Mouse (Mus musculus): Measurements from ENCODE around the gene Mpdu1.
"Not testable (repeated sequence)": the region's sequence is repeated elsewhere in the genome, so short reads cannot be mapped to it uniquely, and the experiment has no call there.

Gene Mpdu1

DNA sequence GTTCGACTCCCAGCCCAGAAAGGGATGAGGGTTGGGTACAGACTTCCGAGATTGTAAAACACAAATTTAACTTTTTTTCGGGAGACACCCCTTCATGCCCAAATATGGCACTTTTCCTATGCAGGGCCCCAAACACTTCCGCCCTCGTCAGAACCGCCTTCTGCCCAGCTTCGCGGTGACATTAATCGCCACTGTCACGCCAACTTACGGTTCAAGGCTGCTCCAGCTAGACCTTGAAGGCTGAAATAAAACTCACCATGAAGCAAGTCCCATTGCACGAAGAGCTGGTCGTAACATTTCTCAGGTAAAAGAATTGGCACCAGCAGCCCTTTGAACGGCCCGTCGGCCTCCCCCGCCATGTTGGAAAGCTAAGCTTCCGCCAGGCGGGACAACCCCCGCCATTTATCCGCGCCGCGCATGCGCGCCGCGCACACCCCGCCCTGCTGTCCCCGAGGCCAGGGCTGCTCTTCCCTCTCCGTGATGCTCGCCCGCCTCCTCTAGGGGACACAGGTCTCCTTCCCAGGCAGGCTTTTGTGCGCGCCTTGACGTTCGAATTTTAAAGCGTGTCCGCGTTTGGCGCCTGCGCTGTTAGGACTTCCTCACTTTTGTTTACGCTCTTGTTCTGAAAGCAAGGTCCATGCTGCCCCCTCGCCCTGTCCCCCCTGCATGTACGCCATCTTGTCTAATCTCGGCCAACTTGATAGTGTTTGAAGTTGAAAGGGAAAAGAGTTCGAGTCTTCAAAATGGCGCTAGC, at the start of gene Mpdu1:
Gene Mpdu1, minus strand, starts transcription at position 430 of the 754 bp plus-strand sequence.
- peak; percentile 98 for DNase-seq (ENCODE audit: inconsistent ontology term)

DNA sequence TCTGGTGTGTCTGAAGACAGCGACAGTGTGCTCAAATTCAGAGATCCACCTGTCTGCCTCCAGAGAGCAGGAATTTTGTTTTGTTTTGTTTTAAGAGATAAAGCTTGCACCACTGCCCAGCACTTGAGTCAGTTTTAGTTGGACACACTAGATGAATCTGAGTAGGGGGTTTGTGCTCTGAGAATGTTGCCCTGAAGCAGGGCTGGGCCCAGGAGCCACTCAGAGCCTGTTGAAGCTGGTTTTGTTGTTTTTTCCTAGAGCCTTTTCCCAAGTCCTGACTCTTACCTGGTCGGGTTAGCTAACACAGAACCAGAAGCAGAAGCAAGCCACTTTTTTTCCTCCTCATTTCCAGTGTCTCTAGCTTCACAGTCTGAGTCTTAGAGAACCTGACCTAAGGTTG, 48.6 kb upstream of the Mpdu1 start:
- DNase-seq (ENCODE audit: inconsistent ontology term), result no peak

DNA sequence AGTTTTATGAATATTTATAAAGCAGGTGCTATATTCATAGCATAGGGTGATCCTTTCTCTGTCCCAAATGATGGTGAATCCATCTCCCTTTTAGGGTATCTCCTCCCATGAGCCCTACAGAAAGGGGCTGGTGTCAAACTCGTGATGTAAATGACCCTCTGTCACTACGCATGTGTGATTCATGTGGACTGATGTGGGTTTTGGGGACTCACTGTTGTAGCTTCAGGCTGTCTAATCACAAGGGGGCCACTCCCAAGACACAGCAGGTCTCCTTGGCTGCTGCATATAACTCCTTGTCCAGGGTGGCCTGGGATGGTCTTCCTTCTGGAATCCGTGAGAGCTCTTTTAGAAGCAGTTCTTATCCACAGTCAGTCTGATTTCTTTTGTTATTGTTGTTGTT, 48.0 kb upstream of the Mpdu1 start:
- no peak for DNase-seq (ENCODE audit: inconsistent ontology term)

DNA sequence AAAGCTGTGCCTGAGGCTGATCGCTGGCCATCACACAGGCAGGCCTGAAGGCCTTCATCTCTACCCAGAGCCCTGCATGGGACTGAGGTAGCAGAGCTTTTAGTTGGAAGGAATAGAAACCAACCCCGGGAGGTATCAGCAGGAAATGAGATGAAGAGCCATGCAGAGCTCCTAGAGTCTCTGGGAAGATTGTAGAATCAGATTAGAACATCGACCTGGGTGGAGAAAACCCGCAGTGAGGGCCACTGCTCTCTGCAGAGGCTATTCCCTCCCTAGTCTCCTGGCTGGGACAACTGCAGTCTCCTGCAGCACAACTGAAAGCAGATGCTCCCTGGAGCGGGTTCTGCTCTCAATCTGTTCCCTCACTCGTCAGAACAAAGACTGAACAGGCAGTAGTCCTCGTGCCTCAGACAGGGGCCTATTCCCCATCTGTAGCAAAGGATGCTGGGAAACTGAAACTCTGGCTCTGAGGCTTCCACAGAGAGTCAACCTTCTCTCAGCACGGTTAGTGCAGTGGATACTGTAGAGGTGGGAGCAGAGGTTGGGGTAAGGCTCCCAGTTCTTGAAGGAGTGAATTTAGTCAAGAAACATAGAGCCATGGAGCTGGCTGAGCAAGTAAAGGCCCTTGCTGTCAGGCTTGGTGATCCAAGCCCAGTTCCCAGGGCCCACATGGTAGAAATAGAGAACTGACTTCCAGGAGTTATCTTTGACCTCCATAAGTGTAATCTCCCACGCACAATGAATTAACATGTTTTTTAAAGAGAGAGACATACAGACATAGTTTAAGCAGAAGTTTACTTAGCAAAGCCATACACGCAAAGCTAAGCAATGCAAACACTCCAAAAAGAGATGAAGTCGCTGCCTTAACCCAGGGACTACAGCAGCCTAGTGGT, 47.4 kb upstream of the Mpdu1 start:
- DNase-seq (ENCODE audit: inconsistent ontology term), result no peak

DNA sequence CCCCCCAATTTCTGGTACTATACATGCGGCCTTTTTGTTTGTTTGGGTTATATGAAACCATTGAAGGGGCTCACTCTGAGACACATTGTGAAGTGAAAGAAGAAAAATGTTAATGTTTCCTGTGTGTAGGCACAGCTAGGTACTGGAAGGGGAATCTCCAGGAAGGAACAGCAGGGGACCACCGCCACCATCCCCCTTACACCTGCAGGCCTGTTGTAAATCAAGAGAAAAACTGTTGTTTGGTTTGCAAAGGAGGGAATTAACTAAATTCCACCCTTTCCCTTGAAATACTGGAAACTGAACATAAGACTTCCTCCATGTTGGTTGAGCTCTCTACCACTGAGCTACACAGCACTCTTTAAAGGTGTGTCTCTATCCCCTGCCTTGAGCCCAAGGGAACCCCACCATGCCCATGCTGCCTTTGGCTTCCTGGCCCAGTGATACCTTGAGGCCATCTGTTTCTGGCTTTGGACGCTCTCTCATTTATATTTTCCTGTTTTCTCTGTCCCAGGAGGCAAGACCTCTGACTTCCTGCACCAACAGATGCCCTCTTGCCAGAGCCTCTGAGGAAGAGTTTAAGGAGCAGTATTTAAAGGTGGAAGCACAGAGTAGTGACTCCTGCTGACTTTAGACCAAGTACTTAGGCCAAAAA, 46.3 kb upstream of the Mpdu1 start:
- no peak for DNase-seq (ENCODE audit: inconsistent ontology term)

DNA sequence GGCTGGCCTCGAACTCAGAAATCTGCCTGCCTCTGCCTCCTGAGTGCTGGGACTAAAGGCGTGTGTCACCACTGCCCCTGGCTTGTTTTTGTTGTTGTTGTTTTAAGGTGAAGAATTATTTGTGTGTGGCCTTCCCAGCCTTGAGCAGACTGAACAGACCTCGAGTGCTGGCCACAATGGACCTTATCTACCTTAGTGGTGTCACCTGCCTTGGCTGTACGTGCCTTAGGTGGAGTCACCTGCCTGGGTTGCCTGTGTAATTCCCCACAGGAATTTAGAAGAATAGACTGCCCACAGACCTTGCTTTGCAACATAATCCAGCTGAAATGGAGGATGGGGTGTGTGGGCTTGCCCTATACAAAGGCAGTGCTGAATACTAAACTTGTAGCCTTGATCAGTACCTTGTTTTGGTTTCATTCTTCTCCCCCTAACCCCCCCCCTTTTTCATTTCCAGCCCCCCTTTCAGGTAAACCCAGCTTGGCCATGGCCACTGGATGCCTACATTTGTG, 45.5 kb upstream of the Mpdu1 start:
- no peak for DNase-seq (ENCODE audit: inconsistent ontology term)

DNA sequence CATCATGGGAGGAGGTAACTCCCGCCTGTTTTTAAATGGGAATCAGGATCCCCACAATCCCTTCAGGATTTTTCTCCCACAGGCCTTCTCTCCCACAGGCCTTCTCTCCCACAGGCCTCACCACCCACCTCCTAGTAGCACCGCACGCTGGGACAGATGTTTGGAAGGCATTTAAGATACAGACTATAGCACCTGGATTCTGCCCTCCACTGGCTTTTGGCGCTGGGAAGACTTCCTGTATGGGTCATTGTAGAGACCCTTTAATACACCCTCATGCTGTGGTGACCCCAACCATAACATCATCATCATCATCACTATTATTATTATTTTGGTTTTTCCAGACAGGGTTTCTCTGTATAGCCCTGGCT, 45.0 kb upstream of the Mpdu1 start:
- DNase-seq (ENCODE audit: inconsistent ontology term), result no peak

DNA sequence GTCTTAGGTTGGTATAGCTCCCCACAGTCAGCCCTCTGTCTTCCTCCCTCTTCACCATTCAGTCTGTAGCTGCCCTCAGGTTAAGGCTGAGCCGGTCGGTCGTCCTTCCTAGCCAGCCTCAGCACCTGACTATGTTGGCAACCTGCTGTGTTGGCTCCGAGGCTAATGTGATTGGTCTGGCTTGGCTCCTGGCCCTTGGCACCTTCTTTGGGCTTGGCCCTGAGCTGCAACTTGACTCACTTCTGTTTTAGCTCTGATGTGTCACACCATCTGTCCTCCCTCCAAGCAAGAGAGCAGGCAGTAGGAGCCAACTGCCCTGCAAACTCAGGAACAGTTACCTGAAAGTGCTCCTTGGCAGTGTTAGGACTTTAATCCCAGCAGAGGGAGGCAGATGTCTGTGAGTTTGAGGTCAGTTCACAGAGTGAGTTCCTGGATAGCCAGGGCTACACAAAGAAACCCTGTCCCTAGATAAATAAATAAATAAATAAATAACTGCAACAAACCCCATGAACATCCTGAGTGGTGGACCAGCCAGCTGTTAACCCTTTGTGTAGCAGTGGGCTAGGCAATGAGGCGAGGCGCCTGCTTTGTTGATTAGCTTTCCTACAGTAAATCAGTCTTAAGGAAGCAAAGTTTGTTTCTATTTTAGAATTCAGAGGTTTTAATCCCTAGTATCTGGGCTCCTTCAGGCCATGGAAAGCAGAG, 44.5 kb upstream of the Mpdu1 start:
- DNase-seq (ENCODE audit: inconsistent ontology term), result peak; percentile 87

DNA sequence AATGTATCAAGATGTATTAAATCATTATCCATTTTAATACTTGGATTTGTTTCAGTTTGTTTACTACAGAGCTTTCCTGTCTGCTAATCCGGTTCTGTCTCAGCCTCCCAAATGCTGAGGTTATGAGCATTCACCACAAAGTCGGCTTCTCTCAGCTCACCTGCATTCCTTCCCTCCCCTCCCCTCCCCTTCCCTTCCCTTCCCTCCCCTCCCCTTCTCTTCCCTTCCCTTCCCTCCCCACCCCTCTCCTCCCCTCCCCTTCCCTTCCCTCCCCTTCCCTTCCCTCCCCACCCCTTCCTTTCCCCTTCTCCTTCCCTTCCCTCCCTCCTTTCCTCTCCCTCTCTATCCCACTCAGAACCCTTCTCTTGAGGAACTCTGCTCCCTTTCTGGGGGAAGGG, 42.2 kb upstream of the Mpdu1 start:
- no peak for DNase-seq (ENCODE audit: inconsistent ontology term)

DNA sequence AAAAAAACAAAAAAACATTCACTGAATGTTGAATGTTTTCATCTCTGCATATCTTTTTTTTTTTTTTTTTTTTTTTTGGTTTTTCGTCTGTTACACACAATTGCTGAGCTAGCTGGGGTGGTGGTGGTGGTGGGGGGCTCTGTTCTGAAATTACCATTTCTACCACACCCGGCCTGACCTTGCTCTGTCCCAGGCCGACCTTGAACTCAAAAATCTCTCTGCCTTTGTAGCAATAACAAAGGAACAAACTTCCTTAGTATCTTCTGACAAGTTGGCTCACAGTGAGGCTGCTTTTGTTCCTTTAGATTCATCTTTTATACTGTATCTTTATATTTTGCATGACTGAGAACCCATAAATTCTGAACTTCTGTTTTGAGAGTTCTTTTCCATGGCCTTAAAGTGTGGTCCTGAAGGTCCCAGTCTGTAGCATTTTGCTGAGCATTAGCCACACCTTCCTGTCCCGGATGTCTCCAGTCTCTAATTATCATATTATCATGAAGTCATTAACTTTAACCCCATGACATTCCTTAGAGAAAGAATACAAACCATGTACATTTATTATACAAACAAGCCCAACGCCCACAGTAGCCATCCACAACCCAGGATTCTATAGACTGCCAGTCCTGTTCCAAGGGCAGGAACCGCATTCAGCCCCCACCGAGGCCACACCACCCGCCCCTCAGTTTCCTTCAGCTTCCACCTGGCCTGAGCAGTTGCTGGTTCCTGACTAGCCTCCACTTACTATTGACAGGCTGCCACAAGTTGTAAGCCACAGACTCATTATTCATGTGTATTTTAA, 41.6 kb upstream of the Mpdu1 start:
- DNase-seq (ENCODE audit: inconsistent ontology term), result no peak

DNA sequence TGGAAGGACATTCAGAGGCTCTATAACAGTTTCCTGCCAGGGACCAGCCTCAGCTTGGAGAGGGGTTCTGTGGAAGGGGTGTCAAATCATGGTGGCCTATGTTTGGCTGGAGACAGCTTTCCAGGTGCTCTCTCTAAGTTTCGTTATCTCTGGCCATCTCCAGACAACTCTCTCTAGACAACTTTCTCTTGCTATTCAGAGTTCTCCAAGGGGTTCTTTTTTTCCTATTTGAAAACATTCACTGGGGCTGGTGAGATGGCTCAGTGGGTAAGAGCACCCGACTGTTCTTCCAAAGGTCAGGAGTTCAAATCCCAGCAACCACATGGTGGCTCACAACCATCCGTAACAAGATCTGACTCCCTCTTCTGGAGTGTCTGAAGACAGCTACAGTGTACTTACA, 40.9 kb upstream of the Mpdu1 start:
- DNase-seq (ENCODE audit: inconsistent ontology term), result not testable (repeated sequence)

DNA sequence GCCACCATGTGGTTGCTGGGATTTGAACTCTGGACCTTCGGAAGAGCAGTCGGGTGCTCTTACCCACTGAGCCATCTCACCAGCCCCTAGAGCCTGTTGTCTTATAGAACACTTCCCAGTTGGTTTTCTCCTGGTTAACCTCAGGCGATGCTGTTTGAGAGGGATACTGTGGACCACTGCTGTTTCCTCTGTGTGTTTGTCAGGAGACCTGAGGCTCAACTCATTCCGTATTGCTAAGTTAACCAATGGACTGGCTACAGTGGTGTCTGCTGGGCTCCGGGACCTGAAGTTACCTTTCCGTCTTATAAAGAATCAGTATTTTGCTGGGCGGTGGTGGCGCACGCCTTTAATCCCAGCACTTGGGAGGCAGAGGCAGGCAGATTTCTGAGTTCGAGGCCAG, 40.4 kb upstream of the Mpdu1 start:
- DNase-seq (ENCODE audit: inconsistent ontology term), result not testable (repeated sequence)

DNA sequence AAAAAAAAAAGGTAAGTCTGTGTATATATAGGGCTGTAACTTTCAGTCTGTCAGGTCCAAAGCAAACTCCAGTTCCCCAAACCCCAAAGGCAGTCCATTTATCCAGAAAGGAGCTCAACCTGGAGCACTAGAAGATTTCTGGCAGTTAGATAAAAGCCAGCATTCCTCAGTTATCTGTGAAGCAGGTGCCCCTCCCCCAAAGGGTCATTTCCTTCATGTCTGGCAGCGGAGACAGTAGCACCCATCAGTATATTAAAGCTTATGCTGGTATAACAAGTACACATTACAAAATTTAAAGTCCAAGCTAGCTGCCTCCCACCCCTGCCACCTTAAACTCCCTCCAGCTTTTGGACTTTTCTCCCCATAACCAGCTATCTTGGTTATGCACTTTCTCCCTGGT, 37.2 kb upstream of the Mpdu1 start:
- DNase-seq (ENCODE audit: inconsistent ontology term), result no peak

DNA sequence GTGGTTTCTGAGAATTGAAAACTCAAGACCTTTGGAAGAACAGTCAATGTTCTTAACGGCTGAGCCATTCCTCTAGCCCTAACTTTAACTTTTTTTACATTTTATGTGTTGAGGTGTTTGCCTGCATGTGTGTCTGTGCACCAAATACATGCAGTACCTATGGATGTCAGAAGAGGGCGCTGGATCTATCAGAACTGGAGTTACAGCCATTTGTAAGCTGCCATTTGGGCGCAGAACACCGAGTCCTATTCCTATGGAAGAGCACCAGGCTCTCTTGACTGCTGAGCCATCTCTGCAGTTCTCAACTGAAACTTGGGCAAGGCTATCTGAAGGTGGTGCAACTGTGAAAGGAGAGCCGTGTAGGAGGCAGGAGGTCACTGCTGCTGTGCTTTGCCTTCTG, 36.1 kb upstream of the Mpdu1 start:
- DNase-seq (ENCODE audit: inconsistent ontology term), result no peak

DNA sequence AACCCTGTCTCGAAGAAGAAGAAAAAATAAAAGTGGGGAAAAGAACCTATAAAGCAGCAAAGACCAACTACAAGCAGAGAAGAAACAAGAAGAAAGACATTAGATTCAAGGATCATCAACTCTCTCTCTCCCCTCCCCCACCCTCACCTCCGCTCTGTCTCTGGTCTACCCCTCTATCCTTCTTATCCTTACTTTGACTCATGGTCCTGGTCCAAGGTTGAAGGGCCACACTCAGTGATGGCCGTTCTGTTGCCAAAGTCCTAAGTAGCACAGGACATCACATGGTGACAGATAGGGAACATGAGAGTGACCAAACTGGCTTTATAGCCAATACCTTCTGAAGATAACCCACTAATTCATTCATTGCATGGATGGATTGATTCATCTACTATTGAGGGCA, 35.0 kb upstream of the Mpdu1 start:
- no peak for DNase-seq (ENCODE audit: inconsistent ontology term)

DNA sequence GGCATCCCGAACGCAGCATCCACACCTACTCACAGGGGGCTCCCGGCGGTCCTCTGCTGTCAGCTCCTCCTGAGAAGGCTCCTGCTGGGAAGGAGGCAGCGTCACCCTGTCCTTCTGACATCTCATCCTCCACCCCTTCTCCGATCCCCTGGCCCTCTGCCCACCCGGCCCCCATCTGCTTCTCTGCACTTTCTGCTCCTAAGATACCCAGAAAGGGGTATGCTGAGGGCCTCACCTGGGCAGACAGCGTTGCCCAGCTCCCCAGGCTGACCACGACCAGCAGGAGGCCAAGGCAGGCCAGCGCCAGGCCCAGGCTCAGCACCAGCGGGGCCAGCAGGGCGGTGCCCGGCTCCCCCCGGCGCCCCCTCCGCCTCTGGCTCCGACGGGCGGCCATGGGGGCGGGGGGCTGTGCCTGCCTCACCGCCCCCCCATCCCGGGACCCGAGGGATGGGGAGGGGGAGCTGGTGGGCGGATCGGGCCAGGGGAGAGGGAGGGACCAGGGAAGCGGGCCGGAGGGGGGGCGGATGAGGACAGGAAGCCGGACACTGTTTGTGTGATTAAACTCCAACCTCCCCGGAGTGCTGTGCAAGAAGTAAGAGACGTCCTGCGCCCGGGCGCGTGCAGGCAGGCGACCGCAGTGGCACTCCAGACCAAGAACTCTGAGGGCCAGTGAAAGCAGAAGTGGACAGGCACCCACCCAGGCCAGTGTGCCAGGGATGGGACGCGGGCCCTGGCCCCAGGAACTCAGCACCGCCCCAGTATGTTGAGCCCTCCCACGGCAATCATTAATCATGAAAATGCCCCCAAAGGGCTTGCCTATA, 33.1 kb upstream of the Mpdu1 start, which contains the start of the genes Tnfsf12 and Tnfsfm13:
Gene Tnfsf12, minus strand, starts transcription at position 489 of the 821 bp plus-strand sequence.
Gene Tnfsfm13, minus strand, starts transcription at position 738 of the 821 bp plus-strand sequence.
- peak; percentile 76 for DNase-seq (ENCODE audit: inconsistent ontology term)

DNA sequence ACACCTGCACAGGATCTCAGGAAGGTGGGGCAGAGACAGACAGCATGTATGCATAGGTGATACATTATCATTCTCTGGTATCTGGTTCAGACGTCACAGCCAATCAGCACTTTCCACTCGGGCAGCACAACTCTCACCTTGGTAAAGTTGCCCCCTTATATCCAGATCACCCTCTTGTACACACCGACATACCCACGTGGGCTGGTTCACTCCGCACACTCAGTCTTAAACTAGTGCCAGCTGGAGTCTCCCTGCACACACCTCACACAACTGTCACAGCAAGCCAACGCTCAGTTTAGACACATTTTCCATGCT, 32.6 kb upstream of the Mpdu1 start:
- DNase-seq (ENCODE audit: inconsistent ontology term), result no peak

DNA sequence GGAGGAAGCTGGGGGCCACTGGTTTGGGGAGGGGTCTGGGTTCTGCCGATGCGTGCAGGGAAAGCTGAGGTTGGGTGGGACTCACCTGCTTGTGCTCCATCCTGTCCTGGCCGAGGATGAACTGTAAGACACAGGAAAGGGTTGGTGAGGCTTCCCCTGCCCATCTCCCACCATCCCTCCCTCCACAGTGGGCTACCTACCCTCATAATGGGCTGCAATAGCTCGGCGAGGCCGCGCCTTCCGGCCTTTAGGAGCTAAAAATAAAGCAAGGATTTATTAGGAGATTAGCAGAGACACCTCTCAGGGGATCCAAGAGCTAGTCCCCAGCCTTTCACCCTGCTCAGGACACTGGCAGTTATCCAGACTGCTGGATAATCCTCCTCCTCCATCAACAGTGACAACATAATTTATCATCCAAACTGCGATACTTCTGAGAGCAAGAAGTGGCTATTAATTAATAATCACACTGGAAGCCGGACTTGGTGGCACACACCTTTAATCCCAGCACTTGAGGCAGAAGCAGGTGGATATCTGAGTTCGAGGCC, 31.1 kb upstream of the Mpdu1 start:
- DNase-seq (ENCODE audit: inconsistent ontology term), result no peak

DNA sequence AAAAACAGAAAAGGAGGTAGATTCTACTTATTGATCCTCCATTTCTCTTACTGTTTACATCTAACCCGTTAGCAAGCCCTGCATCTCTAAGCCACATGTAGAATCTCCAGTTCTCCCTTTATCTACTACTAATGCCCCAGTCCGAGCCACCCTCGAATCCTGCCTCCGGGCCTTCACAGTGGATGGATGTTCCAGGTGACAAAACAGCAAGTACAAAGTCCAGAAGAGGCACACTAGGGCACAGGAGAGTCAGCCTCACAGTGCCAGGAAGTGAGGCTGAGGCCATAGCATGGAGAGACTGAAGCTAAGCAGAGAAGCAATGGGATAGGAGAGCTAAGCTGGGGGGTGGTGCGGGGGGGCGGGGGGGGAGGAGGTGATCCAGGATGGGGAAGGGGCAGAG, 30.4 kb upstream of the Mpdu1 start:
- DNase-seq (ENCODE audit: inconsistent ontology term), result no peak

Data from Muller cell, postnatal 12 days (primary cell).